ENCODE assay signal across 24 mouse cellular contexts in the genomic region with DNA sequence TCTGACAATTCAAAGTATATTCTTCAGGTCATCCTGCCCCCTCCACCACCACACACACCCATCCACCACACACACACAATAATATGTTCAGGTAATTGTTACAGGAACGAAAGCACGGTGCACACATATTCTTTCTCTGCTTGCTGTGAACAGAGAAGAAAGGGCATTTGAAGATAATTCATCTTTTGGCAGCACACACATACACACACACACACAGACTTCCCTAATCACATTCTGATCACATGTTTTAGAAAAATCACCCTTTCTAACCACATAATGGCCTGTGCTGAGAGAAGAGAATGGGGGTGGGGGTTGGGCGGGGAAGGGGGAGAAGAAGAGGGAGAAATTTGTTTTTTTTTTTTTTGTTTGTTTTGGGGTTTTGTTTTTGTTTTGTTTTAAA. TPM values are rescaled to one million over a fixed set of nuclear protein-coding genes. Genes with fewer than 3 reads are reported as not detected.
DNase-seq lines count a peak whose midpoint lies in the region; TF ChIP-seq lines count a peak whose summit lies in the region.
"Had no signal": no experiment of that assay in that cellular context is flagged by ENCODE, and none has a peak within 500 bp of the region (broad histone marks: within the 10 kb centered on the region; RNA-seq: fewer than 3 reads in every experiment).

No protein-coding gene starts in this region.

- peak overlapping the region; percentile 32 for H3K27ac ChIP-seq in MEL (ENCODE audit: control insufficient read depth, low read depth, low read length)
- H3K27ac ChIP-seq in heart, embryonic 10.5 days: no peak overlapping the region
- H3K27ac ChIP-seq: embryonic facial prominence, embryonic 13.5 days; embryonic facial prominence, embryonic 15.5 days; forebrain, embryonic 10.5 days; forebrain, embryonic 12.5 days; forebrain, embryonic 15.5 days had no signal

- peak; percentile 56 for DNase-seq in 416B (ENCODE audit: low read depth)
- DNase-seq in MEL (ENCODE audit: low read depth, low spot score): peak; percentile 49
- DNase-seq in induced T-regulatory cell, adult 2 months (ENCODE audit: low read depth): peak; percentile 41
- DNase-seq in splenic B cell, adult 2 months (ENCODE audit: low read depth, low spot score): peak; percentile 37
- no peak for DNase-seq in left cerebral cortex, postnatal 4 days
- no peak for DNase-seq in kidney, postnatal 10 days
- DNase-seq in heart, embryonic 10.5 days (ENCODE audit: low spot score): no peak
- DNase-seq: adrenal gland, adult 2 months; adrenal gland, postnatal 10 days; adrenal gland, postnatal 25 days; cerebellum, adult 18-20 months; cerebellum, adult 8-10 months; cerebellum, adult 9-11 months; cerebellum, postnatal 14 days; cerebellum, postnatal 36 days; embryo, embryonic 11 days; forebrain, postnatal 0 days had no signal

- H3K36me3 ChIP-seq in MEL (ENCODE audit: control insufficient read depth in 1 of 2, insufficient read depth in 2 of 2, low read length in 2 of 2): peaks cover 0 to 31% of the 10 kb centered on the region in 2 experiments; a peak in 2 of 4 replicates
- no peaks in the 10 kb centered on the region for H3K36me3 ChIP-seq in splenic B cell, adult 2 months (ENCODE audit: control insufficient read depth, insufficient read depth, low read length, poor library complexity, severe bottlenecking)
- H3K36me3 ChIP-seq in heart, embryonic 10.5 days: no peaks in the 10 kb centered on the region
- H3K36me3 ChIP-seq: embryonic facial prominence, embryonic 13.5 days; embryonic facial prominence, embryonic 15.5 days; forebrain, embryonic 10.5 days; forebrain, embryonic 12.5 days; forebrain, embryonic 15.5 days; G1E had no signal

- H3K27me3 ChIP-seq in MEL (ENCODE audit: control insufficient read depth in 1 of 2, insufficient read depth in 2 of 2, low read length in 2 of 2): no peaks in the 10 kb centered on the region
- H3K27me3 ChIP-seq in splenic B cell, adult 2 months (ENCODE audit: control insufficient read depth, insufficient read depth, low read length, poor library complexity, severe bottlenecking): no peaks in the 10 kb centered on the region
- no peaks in the 10 kb centered on the region for H3K27me3 ChIP-seq in heart, embryonic 10.5 days (ENCODE audit: insufficient read depth, poor library complexity, severe bottlenecking)
- H3K27me3 ChIP-seq: embryonic facial prominence, embryonic 13.5 days; embryonic facial prominence, embryonic 15.5 days; forebrain, embryonic 12.5 days; forebrain, embryonic 15.5 days had no signal

- peak; percentile 40 to 44; a peak in 2 of 4 replicates for TF ChIP-seq EP300 in MEL (IDR thresholded peaks at IDR 0.05; ENCODE audit: low read depth in 1 of 2, low read length in 2 of 2)

- no peak for TF ChIP-seq RAD21 in MEL (IDR thresholded peaks at IDR 0.05; ENCODE audit: low read depth, low read length)

- 86% methylated on average over 3 of the region's 3 CpGs for WGBS in heart, embryonic 10.5 days

- TF ChIP-seq POLR2A in MEL (IDR thresholded peaks at IDR 0.05; ENCODE audit: control insufficient read depth in 1 of 2, insufficient read depth in 1 of 2, low read depth in 1 of 2, low read length in 2 of 2, poor library complexity in 1 of 2): no peak

- intact Hi-C loops in left cerebral cortex, postnatal 4 days (cut with DNase I): no loop called here

- peak overlapping the region in 1 of 2 experiments; percentile 36; a peak in 2 of 4 replicates for H3K4me3 ChIP-seq in MEL (ENCODE audit: control insufficient read depth in 1 of 2, insufficient read depth in 1 of 2, low read depth in 2 of 2, low read length in 2 of 2)
- H3K4me3 ChIP-seq in heart, embryonic 10.5 days: no peak overlapping the region
- H3K4me3 ChIP-seq: embryonic facial prominence, embryonic 13.5 days; embryonic facial prominence, embryonic 15.5 days; erythroblast, embryonic 14.5 days; forebrain, embryonic 10.5 days; forebrain, embryonic 12.5 days; forebrain, embryonic 15.5 days had no signal

- H3K4me1 ChIP-seq in MEL (ENCODE audit: control insufficient read depth in 1 of 2, insufficient read depth in 2 of 2, low read length in 2 of 2): peaks cover 6 to 41% of the 10 kb centered on the region in 2 experiments
- peaks cover 35% of the 10 kb centered on the region for H3K4me1 ChIP-seq in heart, embryonic 10.5 days

- H3K9ac ChIP-seq in MEL (ENCODE audit: control insufficient read depth, low read depth, low read length, poor library complexity, severe bottlenecking): peak overlapping the region; percentile 26
- H3K9ac ChIP-seq: embryonic facial prominence, embryonic 13.5 days; embryonic facial prominence, embryonic 15.5 days; forebrain, embryonic 12.5 days; forebrain, embryonic 15.5 days; forebrain, postnatal 0 days had no signal

- H3K9me3 ChIP-seq in MEL (replicated peaks; ENCODE audit: insufficient read depth, low read length): no peaks in the 10 kb centered on the region
- H3K9me3 ChIP-seq in heart, embryonic 10.5 days: no peaks in the 10 kb centered on the region
- H3K9me3 ChIP-seq: embryonic facial prominence, embryonic 13.5 days; embryonic facial prominence, embryonic 15.5 days; forebrain, embryonic 10.5 days; forebrain, embryonic 12.5 days; forebrain, embryonic 15.5 days; G1E had no signal

- H3K79me2 ChIP-seq in MEL (ENCODE audit: control insufficient read depth, insufficient read depth, low read length, poor library complexity): no peaks in the 10 kb centered on the region

- no peak for TF ChIP-seq CTCF in MEL (IDR thresholded peaks at IDR 0.05 in 2 of 3, conservative IDR thresholded peaks at IDR 0.05 in 1 of 3; ENCODE audit: control insufficient read depth in 1 of 3, insufficient read depth in 1 of 3, low read depth in 2 of 3, low read length in 3 of 3, poor library complexity in 1 of 3, severe bottlenecking in 1 of 3)

TF ChIP-seq in MEL, 35 proteins besides CTCF, POLR2A, EP300 and RAD21:
- TF ChIP-seq ZNF384 (IDR thresholded peaks at IDR 0.05; ENCODE audit: low read depth, low read length) (0 out of 2 replicates have a peak, but pooled peaks have one; percentile 7), ETS1 (IDR thresholded peaks at IDR 0.05; ENCODE audit: low read depth, low read length) (peak; percentile 82), BHLHE40 (IDR thresholded peaks at IDR 0.05; ENCODE audit: borderline replicate concordance, low read depth, low read length) (peak; percentile 42; the same call in 1 of the 2 replicates), USF1 (IDR thresholded peaks at IDR 0.05; ENCODE audit: low read depth, low read length) (peak; percentile 40; the same call in 1 of the 2 replicates), SIN3A (IDR thresholded peaks at IDR 0.05; ENCODE audit: low read length) (peak; percentile 58), MAZ (IDR thresholded peaks at IDR 0.05; ENCODE audit: low read depth, low read length) (no peak), POLR2AphosphoS2 (IDR thresholded peaks at IDR 0.05; ENCODE audit: low read length) (no peak), ZC3H11A (IDR thresholded peaks at IDR 0.05; ENCODE audit: low read depth, low read length) (no peak), TCF12 (IDR thresholded peaks at IDR 0.05; ENCODE audit: low read depth, low read length) (peak; percentile 51; the same call in 1 of the 2 replicates), MXI1 (IDR thresholded peaks at IDR 0.05; ENCODE audit: low read depth, low read length) (peak; percentile 32; the same call in 1 of the 2 replicates), RCOR1 (IDR thresholded peaks at IDR 0.05; ENCODE audit: low read depth, low read length) (peak; percentile 42; the same call in 1 of the 2 replicates), GATA1 (IDR thresholded peaks at IDR 0.05; ENCODE audit: low read depth, low read length) (0 out of 2 replicates have a peak, but pooled peaks have one; percentile 13)
TF ChIP-seq in MEL: peak in this region for 9.

RNA-seq across cellular contexts. Expression of a gene that starts 8.6 kb away (rescaled TPM):
- 41.6 and 42.6 TPM in 2 replicates for total RNA-seq in MEL (2012; rRNA removed)
- polyA plus RNA-seq in MEL (2012; ENCODE audit: insufficient read depth in 1 of 2, insufficient read length in 2 of 2, low read depth in 1 of 2, low replicate concordance in 2 of 2, missing spikeins in 1 of 2): 10 to 100 TPM in 1 of 2 experiments, not detected in 1; 49.0 TPM
- 10 to 100 TPM; 36.9 to 38.3 TPM for total RNA-seq in left cerebral cortex, postnatal 4 days (2021)
- 36.3 and 49.1 TPM in 2 replicates for polyA plus RNA-seq in heart, embryonic 10.5 days (2016; fragmentation: Nextera tagmentation; extraction: Ambion mirVana)

RNA-seq across cellular contexts. Expression of a gene that starts 22.9 kb away (rescaled TPM):
- total RNA-seq in MEL (2012; rRNA removed): 19.6 and 26.6 TPM in 2 replicates
- 10 to 100 TPM; 44.1 to 91.0 TPM for polyA plus RNA-seq in MEL (2012; ENCODE audit: insufficient read depth in 1 of 2, insufficient read length in 2 of 2, low read depth in 1 of 2, low replicate concordance in 2 of 2, missing spikeins in 1 of 2)
- 100 to 1,000 TPM; 108 to 111 TPM for total RNA-seq in left cerebral cortex, postnatal 4 days (2021)
- 71.2 and 87.1 TPM in 2 replicates for polyA plus RNA-seq in heart, embryonic 10.5 days (2016; fragmentation: Nextera tagmentation; extraction: Ambion mirVana)

Comparison
In these comparisons a context has a peak if more than half of its experiments do, and no peak if none do; other contexts are left out.
1. DNase-seq: peak in 416B (single experiment), MEL (single experiment), induced T-regulatory cell, adult 2 months (single experiment) and splenic B cell, adult 2 months (single experiment); none in left cerebral cortex, postnatal 4 days (single experiment), kidney, postnatal 10 days (single experiment) and heart, embryonic 10.5 days (single experiment).